Mouse (Mus musculus) CH12.LX (cell line): ENCODE measurements around the gene Hsd17b2. TPM values are rescaled to one million over a fixed set of nuclear protein-coding genes. Genes with fewer than 3 reads are reported as not detected.

ENCODE experiments used
- DNase-seq: peaks from one replicate; pipeline ENCODE4 v3.0.0-alpha.2; 2013; ENCODE audit errors: extremely low read depth
- H3K27ac ChIP-seq: 2 replicates; pipeline ENCODE4 v1.5.1; 2012; ENCODE audit warnings: low read depth, mild to moderate bottlenecking, control low read depth, moderate library complexity; ENCODE audit not compliant: insufficient read depth
- H3K27me3 ChIP-seq: replicated peaks from 2 replicates; pipeline ENCODE3; 2012; ENCODE audit warnings: inconsistent platforms
- H3K36me3 ChIP-seq, 2 experiments: replicated peaks in 1 of 2; 2 replicates each; pipeline versions ENCODE3 to v1.6.1; 2012; ENCODE audit warnings: inconsistent platforms in 1 of 2, low read length in 1 of 2, mild to moderate bottlenecking in 1 of 2, mixed read lengths in 1 of 2, moderate library complexity in 1 of 2; ENCODE audit not compliant: control insufficient read depth in 1 of 2, insufficient read depth in 1 of 2
- H3K4me1 ChIP-seq, 2 experiments: 2 replicates each; pipeline ENCODE4 v1.6.1; 2012; ENCODE audit warnings: inconsistent platforms in 1 of 2, moderate library complexity in 1 of 2; ENCODE audit not compliant: insufficient read depth in 2 of 2, control insufficient read depth in 1 of 2
- H3K4me2 ChIP-seq: 2 replicates; pipeline ENCODE4 v1.6.1; 2012; ENCODE audit warnings: low read depth, mild to moderate bottlenecking, control low read depth; ENCODE audit not compliant: poor library complexity, insufficient read depth, severe bottlenecking
- H3K4me3 ChIP-seq, 3 experiments: fragments of 150-350 bp in 1 of 3; sonication (generic) in 1 of 3; replicated peaks in 1 of 3; 2 replicates each; pipeline versions ENCODE3 to v1.5.1; 2011 to 2012; ENCODE audit warnings: low read depth in 2 of 3, low read length in 2 of 3, mild to moderate bottlenecking in 2 of 3, moderate library complexity in 2 of 3, control low read depth in 1 of 3, improper control_type of control experiment in 1 of 3, inconsistent platforms in 1 of 3, mixed read lengths in 1 of 3; ENCODE audit not compliant: poor library complexity in 1 of 3
- H3K79me2 ChIP-seq: replicated peaks from 2 replicates; pipeline ENCODE4 v1.6.1; 2012; ENCODE audit warnings: mild to moderate bottlenecking, moderate library complexity; ENCODE audit not compliant: control insufficient read depth, poor library complexity, insufficient read depth, severe bottlenecking; ENCODE audit errors: extremely low read depth
- H3K9ac ChIP-seq: 2 replicates; pipeline ENCODE4 v1.6.1; 2012; ENCODE audit warnings: low read depth, mild to moderate bottlenecking, control low read depth, moderate library complexity; ENCODE audit not compliant: insufficient read depth
- H3K9me3 ChIP-seq: replicated peaks from 2 replicates; pipeline ENCODE3; 2012; ENCODE audit warnings: low read length, inconsistent platforms, mixed read lengths
- BHLHE40 ChIP-seq: IDR thresholded peaks from 2 replicates; pipeline ENCODE4 v1.6.1; 2011; ENCODE audit warnings: mild to moderate bottlenecking, low read depth, low read length, improper control_type of control experiment
- CHD2 ChIP-seq: IDR thresholded peaks from 2 replicates; pipeline ENCODE4 v1.6.1; 2011; ENCODE audit warnings: low read length, improper control_type of control experiment
- EP300 ChIP-seq: IDR thresholded peaks from 2 replicates; pipeline ENCODE4 v1.6.1; 2011; ENCODE audit warnings: low read length, improper control_type of control experiment
- HCFC1 ChIP-seq: IDR thresholded peaks from 2 replicates; pipeline ENCODE4 v1.6.1; 2012; ENCODE audit warnings: low read depth, mild to moderate bottlenecking, inconsistent platforms, low read length, improper control_type of control experiment
- MAFK ChIP-seq: IDR thresholded peaks from 2 replicates; pipeline ENCODE4 v1.6.1; 2011; ENCODE audit warnings: low read length, improper control_type of control experiment; ENCODE audit not compliant: insufficient replicate concordance
- MXI1 ChIP-seq: IDR thresholded peaks from 2 replicates; pipeline ENCODE4 v1.6.1; 2011; ENCODE audit warnings: mild to moderate bottlenecking, low read depth, low read length, improper control_type of control experiment
- MYC ChIP-seq: IDR thresholded peaks from 2 replicates; pipeline ENCODE4 v1.6.1; 2011; ENCODE audit warnings: low read depth, mild to moderate bottlenecking, improper control_type of control experiment, low read length
- NRF1 ChIP-seq: IDR thresholded peaks from 2 replicates; pipeline ENCODE4 v1.6.1; 2014; ENCODE audit warnings: low read depth, mild to moderate bottlenecking, inconsistent platforms, low read length, improper control_type of control experiment, moderate library complexity
- POLR2AphosphoS2 ChIP-seq: IDR thresholded peaks from 2 replicates; pipeline ENCODE4 v1.6.1; 2011; ENCODE audit warnings: low read depth, low read length, improper control_type of control experiment
- RAD21 ChIP-seq: IDR thresholded peaks from 2 replicates; pipeline ENCODE4 v1.6.1; 2011; ENCODE audit warnings: low read depth, mild to moderate bottlenecking, low read length, improper control_type of control experiment, moderate library complexity
- SIN3A ChIP-seq: IDR thresholded peaks from 2 replicates; pipeline ENCODE4 v1.6.1; 2012; ENCODE audit warnings: low read length, improper control_type of control experiment, inconsistent platforms
- SMC3 ChIP-seq: IDR thresholded peaks from 2 replicates; pipeline ENCODE4 v1.6.1; 2011; ENCODE audit warnings: low read depth, low read length, improper control_type of control experiment
- TBP ChIP-seq: conservative IDR thresholded peaks from 2 replicates; pipeline ENCODE4 v1.6.1; 2011; ENCODE audit warnings: low read depth, low read length, improper control_type of control experiment
- UBTF ChIP-seq: IDR thresholded peaks from 2 replicates; pipeline ENCODE4 v1.6.1; 2012; ENCODE audit warnings: low read depth, mild to moderate bottlenecking, inconsistent platforms, low read length, improper control_type of control experiment, moderate library complexity
- USF1 ChIP-seq: IDR thresholded peaks from 2 replicates; pipeline ENCODE4 v1.6.1; 2014; ENCODE audit warnings: low read depth, mild to moderate bottlenecking, inconsistent platforms, low read length, improper control_type of control experiment
- USF2 ChIP-seq: conservative IDR thresholded peaks from 2 replicates; pipeline ENCODE4 v1.6.1; 2011; ENCODE audit warnings: low read depth, low read length, improper control_type of control experiment
- ZKSCAN1 ChIP-seq: IDR thresholded peaks from 2 replicates; pipeline ENCODE4 v1.6.1; 2012; ENCODE audit warnings: low read depth, inconsistent platforms, low read length, improper control_type of control experiment, borderline replicate concordance
- dilution Hi-C: fragments of 300-500 bp; cut with MboI; formaldehyde crosslinking; loops from 2 replicates; pipeline ENCODE4 v1.14.3; 2020; ENCODE audit warnings: low sequenced_read_pairs; ENCODE audit not compliant: extremely low pct_unique_long_range_greater_than_20kb, extremely low pct_ligation_motif_present
- in situ Hi-C: fragments of 300-500 bp; cut with MboI; formaldehyde crosslinking; loops from 3 replicates; pipeline ENCODE4 v1.14.3; 2019; ENCODE audit warnings: low sequenced_read_pairs, low pct_ligation_motif_present, low pct_unique_long_range_greater_than_20kb, mixed read lengths
- polyA plus RNA-seq: library from polyadenylated mRNA; unstranded; fragments of >175 nt; gene quantifications from 2 replicates; pipeline ENCODE4 v1.2.1, GENCODE M21; 2012; ENCODE audit warnings: low read depth; ENCODE audit not compliant: insufficient read length
- total RNA-seq, 2 experiments: library from RNA; depleted of rRNA; stranded (reverse); fragments of 300-350 nt in 1 of 2; fragments of >200 nt in 1 of 2; gene quantifications; 2 replicates each; pipeline ENCODE4 v1.2.3; 2012 to 2014

The Hsd17b2 gene
- total and polyA plus RNA-seq, 3 experiments: not detected

GRCm38 (mm10) chr8:117718152-117718860, 16.6 kb downstream of the Hsd17b2 start:
- Histone ChIP-seq H3K9me3 (peaks cover 11% of the 10 kb centered on the region), H3K9ac (no peak overlapping the region), H3K27ac (no peak overlapping the region), H3K36me3 (no peaks in the 10 kb centered on the region), H3K27me3 (peaks cover 2% of the 10 kb centered on the region), H3K4me1 (peaks cover 0 to 10% of the 10 kb centered on the region in 2 experiments; a peak in 2 of 4 replicates), H3K4me3 (no peak overlapping the region), H3K4me2 (no peak overlapping the region), H3K79me2 (no peaks in the 10 kb centered on the region)
- TF ChIP-seq HCFC1 (no peak), BHLHE40 (no peak), USF1 (no peak), USF2 (no peak), MYC (no peak), UBTF (no peak), MXI1 (no peak), TBP (no peak), SIN3A (no peak), NRF1 (no peak), SMC3 (no peak), CHD2 (no peak), EP300 (no peak), MAFK (no peak), RAD21 (no peak)
- no peak for DNase-seq
- dilution Hi-C loops (no loop called here), in situ Hi-C loops (no loop called here)

DNA sequence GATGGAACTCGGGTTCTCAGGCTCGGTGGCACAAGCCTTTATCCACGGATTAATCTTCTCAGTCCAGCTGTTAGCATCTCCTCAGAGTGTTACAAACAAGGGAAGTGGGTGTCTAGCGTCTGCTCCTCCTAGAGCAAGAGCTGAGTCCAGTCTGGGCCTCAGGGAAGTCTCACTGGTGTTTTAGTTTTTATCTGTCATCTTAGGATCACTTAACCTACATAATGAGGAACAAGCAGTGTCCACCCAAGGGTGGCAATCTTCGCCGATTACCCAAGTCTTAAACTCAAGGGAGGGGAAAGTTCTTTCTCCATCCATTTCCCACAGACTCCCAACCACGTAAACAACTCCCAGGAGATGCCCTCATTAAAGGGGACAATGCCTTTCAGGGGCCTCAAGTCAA, 24.8 kb downstream of the Hsd17b2 start:
- no peak for DNase-seq
- Histone ChIP-seq H3K4me2 (no peak overlapping the region), H3K36me3 (no peaks in the 10 kb centered on the region), H3K27ac (no peak overlapping the region), H3K79me2 (no peaks in the 10 kb centered on the region), H3K9ac (no peak overlapping the region)
- in situ Hi-C loops: no loop called here
- TF ChIP-seq POLR2AphosphoS2 (no peak), BHLHE40 (no peak), ZKSCAN1 (no peak)
- TF ChIP-seq, all 38 proteins: peak for 0
- Histone ChIP-seq H3K9me3 (no peaks in the 10 kb centered on the region), H3K4me1 (peaks cover 0 to 5% of the 10 kb centered on the region in 2 experiments; a peak in 1 of 4 replicates), H3K4me3 (no peak overlapping the region), H3K27me3 (peaks cover 9% of the 10 kb centered on the region)
- dilution Hi-C loops: no loop called here
